Mouse (Mus musculus): ENCODE measurements at regions not wholly inside any gene's neighbourhood (a gene's known extent, or its start where the extent isn't known, plus 50 kb on each side); places are given as distances from the start of the nearest gene placed in this dataset.

DNA sequence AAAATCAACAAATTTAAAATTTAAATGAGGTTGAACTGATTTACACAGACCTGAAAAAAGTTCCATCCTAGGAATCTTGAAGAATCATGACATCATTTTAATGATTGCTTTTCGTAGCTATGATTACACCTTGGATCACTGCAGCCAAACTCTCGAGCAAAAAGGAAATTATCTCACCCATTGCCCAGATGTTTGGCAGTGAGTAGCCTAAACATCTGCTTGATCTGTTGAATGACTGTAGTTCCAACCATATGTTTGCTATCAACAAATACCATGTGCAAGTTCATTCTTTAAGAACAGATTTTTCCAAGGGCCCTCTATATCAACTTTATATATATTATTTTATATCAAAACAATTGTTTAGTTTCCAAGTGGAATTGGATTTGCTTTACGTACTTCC lies 296.6 kb downstream of the Dmac1 start:
- Histone ChIP-seq H3K4me3 (no peak overlapping the region), H3K27ac (no peak overlapping the region)
- DNase-seq (ENCODE audit: low spot score in 2 of 2) = no peak
- TF ChIP-seq CTCF (conservative IDR thresholded peaks at IDR 0.05) = no peak

- Histone ChIP-seq H3K27ac (no peak overlapping the region), H3K4me3 (no peak overlapping the region)
- no peak for DNase-seq (ENCODE audit: low spot score in 2 of 2)
- TF ChIP-seq CTCF (conservative IDR thresholded peaks at IDR 0.05) = peak; percentile 76
Measured at GRCm38 (mm10) chr4:74972143-74972542, 306.0 kb downstream of the Dmac1 start.

Data from layer of hippocampus, adult 2 months (tissue).